Mouse (Mus musculus) limb, embryonic 11.5 days (tissue): ENCODE data around the gene Tctex1d4. TPM values are rescaled to one million over a fixed set of nuclear protein-coding genes. Genes with fewer than 3 reads are reported as not detected.

ENCODE experiments used
- ATAC-seq: fragments of 200-750 bp; cut with Nextera tagmentation; 2 replicates; pipeline ENCODE4 v1.8.0; 2017; ENCODE audit warnings: low read depth; ENCODE audit not compliant: insufficient number of reproducible peaks, low FRiP score, low TSS enrichment
- DNase-seq: peaks from one replicate; pipeline ENCODE4 v3.0.0-alpha.2; 2015; ENCODE audit warnings: low spot score
- H3K27ac ChIP-seq: fragments of 300-500 bp; sonication (generic); replicated peaks from 2 replicates; pipeline ENCODE4 v1.5.1; 2014; ENCODE audit warnings: low read depth, mild to moderate bottlenecking, low read length
- H3K27me3 ChIP-seq: fragments of 300-500 bp; sonication (generic); 2 replicates; pipeline ENCODE4 v1.6.1; 2014; ENCODE audit warnings: mild to moderate bottlenecking, low read length, mixed read lengths; ENCODE audit not compliant: control insufficient read depth, insufficient read depth
- H3K36me3 ChIP-seq: fragments of 300-500 bp; sonication (generic); 2 replicates; pipeline ENCODE4 v1.6.1; 2014; ENCODE audit warnings: mild to moderate bottlenecking, low read length, moderate library complexity, mixed read lengths; ENCODE audit not compliant: control insufficient read depth, insufficient read depth
- H3K4me1 ChIP-seq: fragments of 300-500 bp; sonication (generic); 2 replicates; pipeline ENCODE4 v1.6.1; 2014; ENCODE audit warnings: low read length, mixed read lengths; ENCODE audit not compliant: control insufficient read depth, insufficient read depth
- H3K4me2 ChIP-seq: fragments of 300-500 bp; sonication (generic); 2 replicates; pipeline ENCODE4 v1.6.1; 2014; ENCODE audit warnings: low read depth, mild to moderate bottlenecking, moderate library complexity; ENCODE audit not compliant: severe bottlenecking
- H3K4me3 ChIP-seq: fragments of 300-500 bp; sonication (generic); 2 replicates; pipeline ENCODE4 v1.5.1; 2014; ENCODE audit warnings: low read depth, low read length
- H3K9ac ChIP-seq: fragments of 300-500 bp; sonication (generic); 2 replicates; pipeline ENCODE4 v1.6.1; 2014; ENCODE audit warnings: mild to moderate bottlenecking, low read length
- H3K9me3 ChIP-seq: fragments of 300-500 bp; sonication (generic); 2 replicates; pipeline ENCODE4 v1.6.1; 2016; ENCODE audit warnings: low read length; ENCODE audit not compliant: control insufficient read depth
- WGBS: fragments of 180-500 bp; shearing (Covaris S2); extraction: QIAGEN DNeasy Blood & Tissue Kit; methylation state at CpG from one replicate; pipeline ENCODE4 v1.1.7; 2014; 5-methylcytosine and 5-hydroxymethylcytosine counted together
- polyA plus RNA-seq: library from polyadenylated mRNA; unstranded; fragments of >200 nt; fragmentation: Nextera tagmentation; extraction: Ambion mirVana; gene quantifications from 2 replicates; pipeline ENCODE4 v1.2.1, GENCODE M21; 2014

The Tctex1d4 gene
- polyA plus RNA-seq, 1 experiment from 2014 or later: not detected

- H3K4me1 ChIP-seq: no peaks in the 10 kb centered on the region
- 67% methylated on average over 16 of the region's 17 CpGs for WGBS
- H3K36me3 ChIP-seq: no peaks in the 10 kb centered on the region
- H3K9me3 ChIP-seq: no peaks in the 10 kb centered on the region
- no peak overlapping the region for H3K4me3 ChIP-seq
- 0 out of 2 replicates have a peak, but pooled peaks cover under 1% of the 10 kb centered on the region for H3K27me3 ChIP-seq
- no peak overlapping the region for H3K9ac ChIP-seq
- ATAC-seq (no peak), DNase-seq (no peak)
- H3K4me2 ChIP-seq: no peak overlapping the region
- H3K27ac ChIP-seq: no peak overlapping the region
These were observed 12.0 kb downstream of the Tctex1d4 start for GRCm38 (mm10) chr4:117138295-117139216.

GRCm38 (mm10) chr4:117139217-117139612 is 12.6 kb downstream of the Tctex1d4 start:
- Histone ChIP-seq H3K4me1 (no peaks in the 10 kb centered on the region), H3K36me3 (no peaks in the 10 kb centered on the region)

GRCm38 (mm10) chr4:117140613-117141012 is 14.0 kb downstream of the Tctex1d4 start:
- DNase-seq (no peak), ATAC-seq (no peak)
- Histone ChIP-seq H3K9me3 (no peaks in the 10 kb centered on the region), H3K27ac (no peak overlapping the region), H3K27me3 (no peaks in the 10 kb centered on the region), H3K4me2 (no peak overlapping the region), H3K4me1 (no peaks in the 10 kb centered on the region), H3K36me3 (no peaks in the 10 kb centered on the region), H3K4me3 (no peak overlapping the region), H3K9ac (no peak overlapping the region)
- 36% methylated on average over 4 of the region's 4 CpGs for WGBS

More at GRCm38 (mm10) chr4:117139217-117139612, 12.6 kb downstream of the Tctex1d4 start:
- no peak overlapping the region for H3K4me2 ChIP-seq
- no peaks in the 10 kb centered on the region for H3K27me3 ChIP-seq
- 6% methylated on average over 2 of the region's 2 CpGs for WGBS
- no peaks in the 10 kb centered on the region for H3K9me3 ChIP-seq
- no peak overlapping the region for H3K9ac ChIP-seq
- ATAC-seq (no peak), DNase-seq (no peak)
- no peak overlapping the region for H3K4me3 ChIP-seq
- H3K27ac ChIP-seq: no peak overlapping the region

- H3K4me3 ChIP-seq: no peak overlapping the region
- DNase-seq (no peak), ATAC-seq (no peak)
- no peak overlapping the region for H3K27ac ChIP-seq
- no peaks in the 10 kb centered on the region for H3K4me1 ChIP-seq
- H3K4me2 ChIP-seq: no peak overlapping the region
- no peaks in the 10 kb centered on the region for H3K27me3 ChIP-seq
- H3K9ac ChIP-seq: no peak overlapping the region
- H3K9me3 ChIP-seq: no peaks in the 10 kb centered on the region
- 59% methylated on average over 7 of the region's 7 CpGs for WGBS
- no peaks in the 10 kb centered on the region for H3K36me3 ChIP-seq
These were observed 16.4 kb downstream of the Tctex1d4 start for GRCm38 (mm10) chr4:117143023-117143422.

- WGBS: 90% methylated on average over 13 of the region's 13 CpGs
- no peaks in the 10 kb centered on the region for H3K27me3 ChIP-seq
- no peak overlapping the region for H3K9ac ChIP-seq
- H3K4me2 ChIP-seq: no peak overlapping the region
- H3K27ac ChIP-seq: no peak overlapping the region
- no peaks in the 10 kb centered on the region for H3K9me3 ChIP-seq
- ATAC-seq (no peak), DNase-seq (no peak)
- peaks cover 2% of the 10 kb centered on the region; the same call in 1 of the 2 replicates for H3K36me3 ChIP-seq
- no peaks in the 10 kb centered on the region for H3K4me1 ChIP-seq
- no peak overlapping the region for H3K4me3 ChIP-seq
These were observed 18.7 kb downstream of the Tctex1d4 start for GRCm38 (mm10) chr4:117145248-117145647.

- WGBS: 33% methylated on average over 15 of the region's 15 CpGs
- no peak overlapping the region for H3K27ac ChIP-seq
- no peak overlapping the region for H3K4me3 ChIP-seq
These were observed 19.6 kb downstream of the Tctex1d4 start for GRCm38 (mm10) chr4:117146176-117146575.

GRCm38 (mm10) chr4:117148047-117148713 is 21.6 kb downstream of the Tctex1d4 start:
- DNase-seq (no peak), ATAC-seq (no peak)
- no peaks in the 10 kb centered on the region for H3K4me1 ChIP-seq
- no peak overlapping the region for H3K9ac ChIP-seq
- no peak overlapping the region for H3K27ac ChIP-seq
- no peak overlapping the region for H3K4me2 ChIP-seq
- H3K36me3 ChIP-seq: peaks cover 25% of the 10 kb centered on the region
- no peaks in the 10 kb centered on the region for H3K9me3 ChIP-seq
- H3K4me3 ChIP-seq: no peak overlapping the region
- 85% methylated on average over 18 of the region's 18 CpGs for WGBS
- H3K27me3 ChIP-seq: no peaks in the 10 kb centered on the region

More at GRCm38 (mm10) chr4:117146176-117146575, 19.6 kb downstream of the Tctex1d4 start:
- peaks cover 9% of the 10 kb centered on the region for H3K36me3 ChIP-seq
- H3K9me3 ChIP-seq: no peaks in the 10 kb centered on the region
- ATAC-seq (no peak), DNase-seq (peak; percentile 92)
- no peaks in the 10 kb centered on the region for H3K4me1 ChIP-seq
- H3K4me2 ChIP-seq: no peak overlapping the region
- H3K9ac ChIP-seq: no peak overlapping the region
- no peaks in the 10 kb centered on the region for H3K27me3 ChIP-seq

GRCm38 (mm10) chr4:117148815-117149214 is 22.2 kb downstream of the Tctex1d4 start:
- Histone ChIP-seq H3K9ac (no peak overlapping the region), H3K36me3 (peaks cover 30% of the 10 kb centered on the region), H3K27ac (no peak overlapping the region), H3K4me1 (no peaks in the 10 kb centered on the region), H3K9me3 (no peaks in the 10 kb centered on the region), H3K27me3 (no peaks in the 10 kb centered on the region), H3K4me2 (no peak overlapping the region), H3K4me3 (no peak overlapping the region)
- DNase-seq (no peak), ATAC-seq (no peak)
- WGBS: 73% methylated on average over 24 of the region's 24 CpGs
